Mouse (Mus musculus): Measurements from ENCODE around the gene Ryr1. TPM values are rescaled to one million over a fixed set of nuclear protein-coding genes. Genes with fewer than 3 reads are reported as not detected.

Gene Ryr1
- polyA plus RNA-seq, 1 experiment from 2014 or later: 0.14 TPM

DNA sequence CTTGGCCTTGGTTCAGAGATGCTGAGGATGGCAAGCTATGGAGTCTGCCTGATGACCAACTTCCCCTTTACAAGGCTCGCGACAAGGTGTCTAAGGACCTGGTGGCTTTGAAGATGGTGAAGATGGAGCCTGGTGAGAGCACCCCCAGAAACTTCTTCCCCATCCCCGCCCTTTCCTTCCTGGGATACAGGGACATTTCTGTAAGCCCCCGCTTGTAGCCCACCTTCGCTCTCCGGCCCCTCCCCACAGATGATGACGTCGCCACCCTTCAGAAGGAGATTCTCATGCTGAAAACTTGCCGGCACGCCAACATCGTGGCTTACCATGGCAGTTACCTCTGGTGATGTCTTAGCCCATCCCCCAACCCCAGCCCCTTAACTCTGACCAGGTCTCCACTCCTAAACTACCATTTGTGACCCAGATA, 141.8 kb downstream of the Ryr1 start:
- Histone ChIP-seq H3K4me1 (replicated peaks) (peaks cover 18% of the 10 kb centered on the region), H3K4me2 (peak overlapping the region; percentile 83), H3K27ac (ENCODE audit: poor library complexity, severe bottlenecking) (no peak overlapping the region), H3K36me3 (peaks cover 17% of the 10 kb centered on the region), H3K9me3 (replicated peaks) (no peaks in the 10 kb centered on the region), H3K4me3 (peak overlapping the region; percentile 56), H3K9ac (peak overlapping the region; percentile 75; the same call in 1 of the 2 replicates), H3K27me3 (replicated peaks) (no peaks in the 10 kb centered on the region)
- no peak for ATAC-seq (ENCODE audit: insufficient number of reproducible peaks, low FRiP score)
- 66% methylated on average over 11 of the region's 11 CpGs for WGBS

- peaks cover 24% of the 10 kb centered on the region for H3K36me3 ChIP-seq
- H3K4me3 ChIP-seq: peak overlapping the region; percentile 56
- H3K4me1 ChIP-seq (replicated peaks): peaks cover 18% of the 10 kb centered on the region
- H3K4me2 ChIP-seq: peak overlapping the region; percentile 83
- no peaks in the 10 kb centered on the region for H3K9me3 ChIP-seq (replicated peaks)
- H3K27me3 ChIP-seq (replicated peaks): no peaks in the 10 kb centered on the region
- peak overlapping the region; percentile 67 for H3K27ac ChIP-seq (ENCODE audit: poor library complexity, severe bottlenecking)
- ATAC-seq (ENCODE audit: insufficient number of reproducible peaks, low FRiP score): peak; percentile 49
- H3K9ac ChIP-seq: peak overlapping the region; percentile 75
- 14% methylated on average over 19 of the region's 19 CpGs for WGBS
Measured at GRCm38 (mm10) chr7:28982274-28983013, 142.5 kb downstream of the Ryr1 start.

- H3K9me3 ChIP-seq (replicated peaks): no peaks in the 10 kb centered on the region
- peak within 1 kb of the TSS; percentile 82 for H3K9ac ChIP-seq
Measured at GRCm38 (mm10) chr7:28981651-28982273, 143.2 kb downstream of the Ryr1 start, which contains the start of the genes Eif3k and Map4k1. TSS of gene Eif3k (minus strand) at chr7:28981864. TSS of gene Map4k1 (plus strand) at chr7:28982050.

GRCm38 (mm10) chr7:28977556-28977955, 147.4 kb downstream of the Ryr1 start:
- Histone ChIP-seq H3K4me3 (no peak overlapping the region), H3K27me3 (replicated peaks) (no peaks in the 10 kb centered on the region), H3K9ac (no peak overlapping the region), H3K9me3 (replicated peaks) (no peaks in the 10 kb centered on the region), H3K36me3 (peaks cover 64% of the 10 kb centered on the region), H3K4me1 (replicated peaks) (peaks cover 12% of the 10 kb centered on the region), H3K4me2 (no peak overlapping the region), H3K27ac (ENCODE audit: poor library complexity, severe bottlenecking) (no peak overlapping the region)
- ATAC-seq (ENCODE audit: insufficient number of reproducible peaks, low FRiP score): no peak
- WGBS: 88% methylated on average over 9 of the region's 9 CpGs

More at GRCm38 (mm10) chr7:28981651-28982273, 143.2 kb downstream of the Ryr1 start, which contains the start of the genes Eif3k and Map4k1:
- Histone ChIP-seq H3K4me3 (peak within 1 kb of the TSS; percentile 66), H3K27ac (ENCODE audit: poor library complexity, severe bottlenecking) (peak within 1 kb of the TSS; percentile 67), H3K36me3 (peaks cover 31% of the 10 kb centered on the region), H3K27me3 (replicated peaks) (no peaks in the 10 kb centered on the region), H3K4me1 (replicated peaks) (peaks cover 18% of the 10 kb centered on the region), H3K4me2 (peak within 1 kb of the TSS; percentile 94)
- ATAC-seq (ENCODE audit: insufficient number of reproducible peaks, low FRiP score): peak; percentile 92
- under 1% methylated on average over 36 of the region's 36 CpGs for WGBS

DNA sequence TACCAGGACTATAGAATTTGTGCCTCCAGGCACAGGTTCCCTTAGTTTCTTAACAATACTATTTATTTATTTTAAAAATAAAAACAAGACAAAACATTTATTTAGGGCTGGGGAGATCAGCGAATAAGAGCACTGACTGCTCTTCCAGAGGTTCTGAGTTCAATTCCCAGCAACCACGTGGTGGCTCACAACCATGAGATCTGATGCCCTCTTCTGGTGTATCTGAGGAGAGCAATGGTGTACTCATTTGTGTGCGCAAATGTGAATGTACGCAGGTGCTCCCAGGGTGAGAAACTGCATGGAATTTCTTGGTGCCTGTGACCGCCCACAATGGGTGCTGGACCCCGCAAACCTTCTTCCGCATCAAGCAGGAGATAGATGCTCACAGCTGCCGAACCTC, 152.0 kb downstream of the Ryr1 start:
- no peaks in the 10 kb centered on the region for H3K9me3 ChIP-seq (replicated peaks)
- H3K27ac ChIP-seq (ENCODE audit: poor library complexity, severe bottlenecking): no peak overlapping the region
- no peak overlapping the region for H3K4me3 ChIP-seq
- H3K9ac ChIP-seq: no peak overlapping the region
- peaks cover 22% of the 10 kb centered on the region for H3K4me1 ChIP-seq (replicated peaks)
- 81% methylated on average over 8 of the region's 8 CpGs for WGBS
- no peak for ATAC-seq (ENCODE audit: insufficient number of reproducible peaks, low FRiP score)
- no peak overlapping the region for H3K4me2 ChIP-seq
- peaks cover 72% of the 10 kb centered on the region for H3K36me3 ChIP-seq
- H3K27me3 ChIP-seq (replicated peaks): no peaks in the 10 kb centered on the region

- WGBS: 70% methylated on average over 8 of the region's 8 CpGs
Measured at GRCm38 (mm10) chr7:28972542-28972985, 152.4 kb downstream of the Ryr1 start.

DNA sequence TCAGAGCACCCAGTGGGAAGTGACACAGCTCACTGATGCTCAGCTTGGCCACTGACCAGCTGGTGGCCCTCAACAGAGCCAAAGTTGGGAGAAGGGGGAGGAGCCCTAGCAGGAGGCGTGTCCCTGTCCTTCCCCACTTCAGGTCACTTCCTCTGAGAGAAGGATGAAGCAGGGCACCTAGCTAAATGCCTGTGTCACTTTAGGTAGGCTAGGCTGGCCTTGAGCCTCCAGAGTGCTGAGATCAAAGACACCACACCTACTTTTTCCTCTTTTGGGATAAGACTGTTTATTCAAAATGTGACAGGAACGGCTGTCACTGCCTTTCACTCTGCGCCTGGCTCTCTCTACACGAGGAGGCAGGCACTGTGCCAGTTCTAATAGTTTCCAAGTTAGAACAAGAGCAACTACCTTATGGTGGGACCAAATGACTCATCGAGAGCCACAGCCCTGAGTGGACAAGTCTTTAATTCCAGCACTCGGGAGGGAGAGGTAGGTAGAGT, 153.2 kb downstream of the Ryr1 start:
- peaks cover 60% of the 10 kb centered on the region for H3K36me3 ChIP-seq

More at GRCm38 (mm10) chr7:28972542-28972985, 152.4 kb downstream of the Ryr1 start:
- Histone ChIP-seq H3K4me3 (no peak overlapping the region), H3K36me3 (peaks cover 68% of the 10 kb centered on the region), H3K4me1 (replicated peaks) (peaks cover 22% of the 10 kb centered on the region), H3K9ac (peak overlapping the region; percentile 6; the same call in 1 of the 2 replicates), H3K9me3 (replicated peaks) (no peaks in the 10 kb centered on the region), H3K27ac (ENCODE audit: poor library complexity, severe bottlenecking) (peak overlapping the region; percentile 80), H3K27me3 (replicated peaks) (no peaks in the 10 kb centered on the region), H3K4me2 (no peak overlapping the region)
- no peak for ATAC-seq (ENCODE audit: insufficient number of reproducible peaks, low FRiP score)

GRCm38 (mm10) chr7:28971029-28971428, 153.9 kb downstream of the Ryr1 start:
- H3K36me3 ChIP-seq: peaks cover 52% of the 10 kb centered on the region
- 87% methylated on average over 7 of the region's 7 CpGs for WGBS

More for the DNA sequence above, 153.2 kb downstream of the Ryr1 start:
- Histone ChIP-seq H3K4me3 (no peak overlapping the region), H3K4me2 (no peak overlapping the region), H3K9me3 (replicated peaks) (no peaks in the 10 kb centered on the region), H3K27me3 (replicated peaks) (no peaks in the 10 kb centered on the region), H3K27ac (ENCODE audit: poor library complexity, severe bottlenecking) (peak overlapping the region; percentile 80), H3K9ac (peak overlapping the region; percentile 4; the same call in 1 of the 2 replicates), H3K4me1 (replicated peaks) (peaks cover 22% of the 10 kb centered on the region)
- 53% methylated on average over 6 of the region's 6 CpGs for WGBS
- peak; percentile 37; the same call in 1 of the 2 replicates for ATAC-seq (ENCODE audit: insufficient number of reproducible peaks, low FRiP score)

GRCm38 (mm10) chr7:28969672-28970394, 155.1 kb downstream of the Ryr1 start:
- H3K9me3 ChIP-seq (replicated peaks): no peaks in the 10 kb centered on the region
- no peak overlapping the region for H3K9ac ChIP-seq
- H3K4me2 ChIP-seq: no peak overlapping the region
- ATAC-seq (ENCODE audit: insufficient number of reproducible peaks, low FRiP score): no peak
- peaks cover 46% of the 10 kb centered on the region for H3K36me3 ChIP-seq
- 67% methylated on average over 12 of the region's 12 CpGs for WGBS
- H3K27me3 ChIP-seq (replicated peaks): no peaks in the 10 kb centered on the region
- no peak overlapping the region for H3K4me3 ChIP-seq
- H3K27ac ChIP-seq (ENCODE audit: poor library complexity, severe bottlenecking): no peak overlapping the region
- H3K4me1 ChIP-seq (replicated peaks): peaks cover 22% of the 10 kb centered on the region

More at GRCm38 (mm10) chr7:28971029-28971428, 153.9 kb downstream of the Ryr1 start:
- Histone ChIP-seq H3K4me1 (replicated peaks) (peaks cover 22% of the 10 kb centered on the region), H3K27ac (ENCODE audit: poor library complexity, severe bottlenecking) (peak overlapping the region; percentile 80; the same call in 1 of the 2 replicates), H3K4me3 (no peak overlapping the region), H3K27me3 (replicated peaks) (no peaks in the 10 kb centered on the region), H3K9me3 (replicated peaks) (no peaks in the 10 kb centered on the region), H3K9ac (peak overlapping the region; percentile 4; the same call in 1 of the 2 replicates), H3K4me2 (no peak overlapping the region)
- no peak for ATAC-seq (ENCODE audit: insufficient number of reproducible peaks, low FRiP score)

- Histone ChIP-seq H3K9ac (no peak overlapping the region), H3K36me3 (peaks cover 40% of the 10 kb centered on the region), H3K4me3 (no peak overlapping the region), H3K9me3 (replicated peaks) (no peaks in the 10 kb centered on the region), H3K4me2 (no peak overlapping the region), H3K27ac (ENCODE audit: poor library complexity, severe bottlenecking) (no peak overlapping the region), H3K27me3 (replicated peaks) (no peaks in the 10 kb centered on the region), H3K4me1 (replicated peaks) (peaks cover 22% of the 10 kb centered on the region)
- no peak for ATAC-seq (ENCODE audit: insufficient number of reproducible peaks, low FRiP score)
- WGBS: 89% methylated on average over 1 of the region's 1 CpGs
Measured at GRCm38 (mm10) chr7:28969271-28969670, 155.7 kb downstream of the Ryr1 start.
